Mouse (Mus musculus): ENCODE measurements around the gene Tprn.

Tprn gene

GRCm38 (mm10) chr2:25265897-25266656 is 3.7 kb downstream of the Tprn start:
- DNase-seq (ENCODE audit: low spot score in 2 of 2) = peak in 1 of 2 experiments; percentile 57

- DNase-seq (ENCODE audit: low spot score in 2 of 2) = no peak
Observed at GRCm38 (mm10) chr2:25266720-25267119, 4.3 kb downstream of the Tprn start.

GRCm38 (mm10) chr2:25267241-25267640 is 4.8 kb downstream of the Tprn start:
- DNase-seq (ENCODE audit: low spot score in 2 of 2) = no peak

GRCm38 (mm10) chr2:25267746-25268309 is 5.4 kb downstream of the Tprn start:
- no peak for DNase-seq (ENCODE audit: low spot score in 2 of 2)

- peak; percentile 95 to 98 for DNase-seq (ENCODE audit: low spot score in 2 of 2)
Observed at GRCm38 (mm10) chr2:25271827-25272511, 9.6 kb downstream of the Tprn start, which contains the start of the genes Ssna1 and Anapc2. Gene Ssna1 (minus strand): TSS chr2:25272438. Gene Anapc2 (plus strand): TSS chr2:25272478.

- no peak for DNase-seq (ENCODE audit: low spot score in 2 of 2)
Observed at GRCm38 (mm10) chr2:25272515-25272914, 10.1 kb downstream of the Tprn start.

- no peak for DNase-seq (ENCODE audit: low spot score in 2 of 2)
Observed at GRCm38 (mm10) chr2:25273010-25273409, 10.6 kb downstream of the Tprn start.

GRCm38 (mm10) chr2:25278928-25279882 is 16.8 kb downstream of the Tprn start:
- peak; percentile 68 to 83 for DNase-seq (ENCODE audit: low spot score in 2 of 2)

GRCm38 (mm10) chr2:25285551-25285950 is 23.1 kb downstream of the Tprn start:
- no peak for DNase-seq (ENCODE audit: low spot score in 2 of 2)

- no peak for DNase-seq (ENCODE audit: low spot score in 2 of 2)
Observed at GRCm38 (mm10) chr2:25286314-25286713, 23.9 kb downstream of the Tprn start.

GRCm38 (mm10) chr2:25286837-25287636 is 24.6 kb downstream of the Tprn start:
- DNase-seq (ENCODE audit: low spot score in 2 of 2) = peak; percentile 58 to 70

- no peak for DNase-seq (ENCODE audit: low spot score in 2 of 2)
Observed at GRCm38 (mm10) chr2:25287927-25288649, 25.7 kb downstream of the Tprn start, which contains the start of gene Tmem210. Gene Tmem210 (plus strand): TSS chr2:25288145.

- no peak for DNase-seq (ENCODE audit: low spot score in 2 of 2)
Observed at GRCm38 (mm10) chr2:25288734-25289345, 26.4 kb downstream of the Tprn start.

- peak in 1 of 2 experiments; percentile 43 for DNase-seq (ENCODE audit: low spot score in 2 of 2)
Observed at GRCm38 (mm10) chr2:25289651-25290050, 27.2 kb downstream of the Tprn start, which contains the start of gene Lrrc26. Gene Lrrc26 (plus strand): TSS chr2:25289915.

GRCm38 (mm10) chr2:25290101-25290815 is 27.8 kb downstream of the Tprn start:
- peak in 1 of 2 experiments; percentile 55 for DNase-seq (ENCODE audit: low spot score in 2 of 2)

- no peak for DNase-seq (ENCODE audit: low spot score in 2 of 2)
Observed at GRCm38 (mm10) chr2:25290816-25291130, 28.4 kb downstream of the Tprn start.

- peak in 1 of 2 experiments; percentile 42 for DNase-seq (ENCODE audit: low spot score in 2 of 2)
Observed at GRCm38 (mm10) chr2:25291184-25292053, 29.0 kb downstream of the Tprn start.

GRCm38 (mm10) chr2:25292054-25292544 is 29.7 kb downstream of the Tprn start:
- DNase-seq (ENCODE audit: low spot score in 2 of 2) = no peak

Measured in urinary bladder, adult 18-20 months (tissue).